Mouse (Mus musculus) cerebellum, adult 2 months (tissue): Measurements from ENCODE around the gene Dclk2.

Experiments used
- CTCF ChIP-seq: fragments of 200-500 bp; IDR thresholded peaks from 2 replicates; pipeline ENCODE4 v1.5.1; 2011; ENCODE audit warnings: low read depth, mild to moderate bottlenecking, control low read depth, low read length, moderate library complexity, borderline replicate concordance; ENCODE audit not compliant: insufficient read depth
- POLR2A ChIP-seq: fragments of 200-500 bp; IDR thresholded peaks from 2 replicates; pipeline ENCODE4 v1.6.1; 2011; ENCODE audit warnings: low read length, control low read depth, borderline replicate concordance; ENCODE audit not compliant: insufficient read depth

DNA sequence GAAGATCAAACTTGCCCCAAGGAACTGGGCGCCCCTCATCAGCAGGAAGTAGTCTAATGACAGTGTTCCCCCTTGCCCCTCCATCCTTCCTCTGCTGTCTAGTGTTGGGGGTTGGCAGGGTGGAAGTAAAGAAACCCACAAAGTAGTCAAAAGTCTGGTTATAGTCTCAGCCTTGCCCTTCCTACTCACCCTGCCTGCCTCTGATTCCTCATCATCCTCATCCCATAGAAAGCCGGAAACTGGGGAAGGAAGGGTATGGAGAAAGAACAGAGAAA is 40.7 kb upstream of the Dclk2 start:
- no peak for TF ChIP-seq CTCF
- no peak for TF ChIP-seq POLR2A
